Mouse (Mus musculus) megakaryocyte, embryonic 14.5 days (primary cell): ENCODE measurements around the gene Hdac2.

Source experiments
- FLI1 ChIP-seq: IDR thresholded peaks from 2 replicates; pipeline ENCODE4 v1.6.1; 2012; ENCODE audit warnings: low read length, inconsistent platforms, mixed read lengths
- GATA1 ChIP-seq: IDR thresholded peaks from 3 replicates; pipeline ENCODE4 v1.6.1; 2012; ENCODE audit warnings: mixed read lengths, low read length, inconsistent platforms, borderline replicate concordance

DNA sequence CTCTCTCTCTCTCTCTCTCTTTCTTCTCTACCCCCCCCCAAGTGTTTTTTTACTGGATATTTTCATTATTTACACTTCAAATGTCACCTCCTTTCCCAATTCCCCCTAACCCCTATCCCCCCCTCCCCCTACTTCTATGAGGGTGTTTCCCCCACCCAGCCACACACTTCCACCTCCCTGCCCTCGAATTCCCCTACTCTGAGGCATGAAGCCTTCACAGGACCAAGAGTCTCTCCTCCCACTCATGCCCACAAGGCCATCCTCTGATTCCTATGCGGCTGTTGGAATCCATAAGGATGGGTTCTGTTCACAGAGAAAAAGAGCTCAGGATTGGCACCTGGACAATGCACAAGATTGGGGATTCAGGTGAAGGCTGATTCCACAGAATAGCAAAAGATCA is 38.1 kb upstream of the Hdac2 start:
- TF ChIP-seq GATA1 (no peak), FLI1 (no peak)
